Mouse (Mus musculus) thymus, postnatal 36 days (tissue): Measurements from ENCODE around the gene Ngdn.
"Not testable (repeated sequence)": the region's sequence is repeated elsewhere in the genome, so short reads cannot be mapped to it uniquely, and the experiment has no call there.

Source experiments
- DNase-seq, 2 experiments: peaks; one replicate each; pipeline ENCODE4 v3.0.0; 2022; ENCODE audit warnings: mixed read lengths in 2 of 2

Ngdn gene

DNA sequence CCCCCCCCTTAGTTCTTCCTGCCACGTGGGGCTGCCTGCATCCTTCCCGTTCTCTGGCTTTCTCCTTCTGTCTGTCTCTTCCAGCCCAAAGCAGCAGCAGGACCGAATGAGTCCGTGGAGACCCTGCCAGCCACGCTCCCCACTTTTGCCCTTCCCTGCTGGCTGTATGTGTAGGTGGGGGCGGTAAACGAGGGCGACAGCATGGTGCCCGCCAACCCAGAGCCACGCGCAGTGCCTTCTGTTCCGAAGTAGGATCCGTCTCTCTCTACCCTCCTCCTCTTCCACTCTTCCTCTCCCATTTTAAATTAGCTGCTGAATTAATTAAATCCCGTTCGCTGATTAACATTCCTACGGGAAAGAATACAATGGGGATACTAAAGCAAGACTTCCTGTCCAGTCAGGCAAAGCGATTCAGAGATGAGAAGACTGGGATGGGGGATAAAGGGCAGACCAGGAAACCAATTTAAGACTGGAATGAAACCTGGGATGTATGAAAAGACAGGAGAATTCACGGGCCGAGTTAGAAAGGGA lies 17.5 kb downstream of the Ngdn start:
- DNase-seq, result no peak

DNA sequence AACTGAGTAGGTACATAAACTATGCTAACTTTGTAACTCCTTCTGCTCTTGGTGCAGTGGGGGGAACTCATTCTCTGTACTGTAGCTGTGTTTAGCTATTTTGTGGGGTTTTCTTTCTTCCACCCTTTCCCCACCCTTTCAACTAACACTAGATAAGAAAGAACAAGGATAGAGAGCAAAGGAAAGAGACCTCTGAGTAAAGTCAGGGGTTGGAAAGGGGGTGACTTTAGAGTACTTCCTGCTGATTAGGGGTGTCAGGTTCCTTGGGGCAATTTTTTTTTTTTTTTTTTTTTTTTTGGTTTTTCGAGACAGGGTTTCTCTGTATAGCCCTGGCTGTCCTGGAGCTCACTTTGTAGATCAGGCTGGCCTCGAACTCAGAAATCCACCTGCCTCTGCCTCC lies 28.4 kb downstream of the Ngdn start:
- not testable (repeated sequence) for DNase-seq

DNA sequence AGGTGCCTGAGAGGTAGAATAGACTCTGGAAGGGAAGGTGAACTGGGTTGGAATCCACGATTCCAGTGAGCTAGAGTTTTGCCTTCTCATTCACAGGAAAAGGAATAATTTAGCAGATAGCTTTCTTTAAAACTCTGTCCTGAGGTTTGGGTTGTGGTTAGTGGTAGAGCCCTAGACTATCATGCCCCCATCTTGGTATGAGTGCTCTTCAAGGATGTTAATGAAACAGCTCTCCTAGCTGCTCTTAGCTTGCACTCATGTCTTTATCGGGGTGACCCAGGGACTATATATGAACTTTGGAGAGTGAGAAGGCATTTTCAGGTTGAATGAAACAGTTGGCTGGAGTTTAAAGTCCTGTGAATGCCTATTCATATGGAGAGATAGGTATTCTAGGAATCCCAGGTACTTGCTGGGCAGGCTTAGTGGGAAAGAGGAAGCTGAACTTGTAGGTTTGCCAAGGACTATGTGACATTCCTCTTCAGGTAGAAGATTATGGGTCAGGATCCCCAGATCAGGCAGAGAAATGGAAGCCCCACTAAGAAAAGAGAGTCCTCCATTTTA lies 32.8 kb downstream of the Ngdn start:
- no peak for DNase-seq

DNA sequence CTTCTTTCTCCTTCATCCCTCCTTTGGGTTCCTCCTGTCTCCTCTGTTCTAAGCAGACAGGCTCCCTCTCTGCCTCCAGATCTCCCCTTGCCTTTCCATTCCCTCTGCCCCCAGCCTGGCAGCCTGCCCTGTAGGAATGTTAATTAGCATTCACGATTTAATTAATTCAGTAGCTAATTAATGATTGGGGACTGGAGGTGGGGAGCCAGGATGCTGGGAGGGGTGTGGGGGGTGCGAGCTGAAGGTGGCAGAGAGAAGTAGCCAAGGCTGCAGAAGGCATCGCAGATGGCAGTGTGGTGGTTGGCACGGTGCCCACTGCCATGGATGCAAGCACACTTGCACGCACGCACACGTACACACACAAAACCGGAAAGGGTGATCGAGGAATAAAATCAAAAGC lies 37.2 kb downstream of the Ngdn start:
- DNase-seq, result peak in 1 of 2 experiments; percentile 27

DNA sequence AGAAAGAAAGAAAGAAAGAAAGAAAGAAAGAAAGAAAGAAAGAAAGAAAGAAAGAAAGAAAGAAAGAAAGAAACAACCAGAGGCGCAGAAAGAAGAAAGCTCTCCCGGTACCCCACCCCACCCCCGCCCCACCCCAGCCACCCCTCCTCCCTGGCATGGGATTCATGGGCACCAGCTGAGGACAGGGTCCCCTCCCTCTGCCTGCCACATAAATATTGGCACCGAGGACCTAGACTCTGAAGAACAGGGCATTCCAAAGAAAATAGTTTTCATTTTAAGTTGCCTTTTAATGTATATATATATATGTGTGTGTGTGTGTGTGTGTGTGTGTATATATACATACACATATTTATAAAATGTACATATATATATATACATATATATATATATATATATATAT lies 37.8 kb downstream of the Ngdn start:
- DNase-seq, result no peak

DNA sequence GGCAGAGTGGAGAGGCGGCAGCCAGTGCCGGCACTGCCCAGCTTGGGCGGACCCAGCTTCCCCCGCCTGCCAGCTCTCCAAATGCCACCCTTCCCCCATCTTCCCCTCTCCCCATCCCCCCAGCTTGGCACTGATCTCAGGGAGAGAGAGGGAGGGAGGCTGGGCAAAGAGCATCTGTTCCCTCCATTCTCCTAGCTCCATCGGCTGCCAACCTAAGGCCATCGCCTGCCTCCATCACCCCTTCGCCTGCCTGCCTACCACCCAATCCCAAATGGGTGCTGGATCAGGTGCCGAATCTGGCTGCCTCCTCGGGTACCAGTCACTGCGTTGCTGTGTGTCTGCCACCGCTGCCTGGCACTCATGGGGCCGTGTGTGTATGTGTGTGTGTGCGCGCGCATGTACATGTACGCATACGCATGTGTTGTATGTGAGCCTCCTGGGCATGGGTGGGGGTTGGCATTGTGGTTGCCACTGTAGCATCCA lies 38.5 kb downstream of the Ngdn start:
- DNase-seq, result no peak

DNA sequence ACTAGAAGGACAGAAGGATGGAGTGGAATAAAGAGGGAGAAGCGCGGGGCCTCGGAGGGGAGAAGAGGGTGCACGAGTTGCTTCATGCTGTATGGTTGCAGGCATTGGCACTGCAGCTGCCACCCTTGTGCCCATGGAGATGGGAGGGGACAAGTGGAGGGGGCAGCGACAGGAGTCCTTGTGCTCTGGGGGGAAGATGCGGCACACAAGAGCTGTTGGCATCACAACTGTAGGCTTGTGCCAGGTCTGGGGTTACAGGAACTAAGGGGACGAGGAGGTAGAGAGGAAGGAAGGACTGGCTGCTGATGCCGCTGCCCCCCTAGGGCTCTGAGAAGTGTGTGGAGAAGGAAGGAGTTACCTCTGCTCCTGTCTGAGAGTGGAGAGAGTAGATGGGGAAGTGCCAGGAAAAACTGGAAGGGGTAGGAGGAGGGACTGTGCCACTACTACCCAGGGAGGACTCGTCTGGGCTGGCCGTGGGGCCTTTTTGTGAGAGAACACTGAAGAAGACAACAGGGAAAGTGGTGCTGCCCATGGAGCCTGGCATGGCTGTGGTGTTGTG lies 39.0 kb downstream of the Ngdn start:
- no peak for DNase-seq

DNA sequence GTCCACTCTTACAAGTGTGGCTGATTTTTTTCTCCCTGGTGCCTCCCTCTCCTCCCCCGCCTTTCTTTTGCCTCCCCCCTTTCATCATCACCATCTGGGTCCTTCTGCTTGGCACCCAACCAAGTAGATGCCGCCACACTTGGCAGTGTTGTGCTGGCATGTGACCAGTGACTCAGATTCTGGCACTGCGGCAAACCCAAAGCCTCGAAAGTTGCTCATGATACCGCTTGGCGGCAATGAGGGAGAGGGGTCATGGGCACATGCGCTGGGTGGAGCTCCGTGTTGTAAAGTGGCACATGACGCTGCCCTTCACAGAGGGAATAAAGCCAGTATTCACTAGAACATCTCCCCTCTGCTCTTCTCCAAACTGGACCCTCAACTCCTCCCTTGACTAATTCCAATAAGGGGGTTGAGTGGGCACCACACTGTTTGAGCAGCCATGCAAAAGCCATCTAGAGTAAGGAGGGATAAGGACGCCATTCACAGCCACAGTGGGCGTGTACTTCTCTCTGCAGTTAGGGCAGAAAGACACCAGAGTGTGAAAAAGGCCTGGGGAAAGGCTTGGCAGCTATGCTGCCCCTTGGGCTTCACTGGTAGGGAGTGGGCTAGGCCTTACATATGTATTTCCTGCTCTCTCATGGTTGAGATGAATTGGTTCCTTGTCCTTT lies 40.0 kb downstream of the Ngdn start:
- no peak for DNase-seq

DNA sequence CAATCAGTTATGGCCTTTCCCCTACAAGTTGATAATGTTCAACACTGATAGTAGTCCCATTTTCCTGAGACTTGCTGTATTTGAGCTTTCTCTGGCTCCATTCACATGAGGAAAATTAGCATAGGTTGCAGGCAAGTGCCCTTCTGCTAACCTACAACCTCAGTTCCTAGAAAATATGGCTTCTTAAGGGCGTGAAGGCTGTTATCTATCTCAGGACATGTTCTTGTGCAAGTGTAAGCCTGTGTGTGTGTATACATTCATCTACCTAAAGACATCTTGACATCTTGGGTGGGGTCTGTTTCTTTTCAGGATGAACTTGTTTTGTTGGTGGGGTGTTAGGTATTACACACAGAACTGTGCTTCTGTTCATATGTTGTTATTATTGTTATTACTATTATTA lies 43.8 kb downstream of the Ngdn start:
- DNase-seq, result no peak

DNA sequence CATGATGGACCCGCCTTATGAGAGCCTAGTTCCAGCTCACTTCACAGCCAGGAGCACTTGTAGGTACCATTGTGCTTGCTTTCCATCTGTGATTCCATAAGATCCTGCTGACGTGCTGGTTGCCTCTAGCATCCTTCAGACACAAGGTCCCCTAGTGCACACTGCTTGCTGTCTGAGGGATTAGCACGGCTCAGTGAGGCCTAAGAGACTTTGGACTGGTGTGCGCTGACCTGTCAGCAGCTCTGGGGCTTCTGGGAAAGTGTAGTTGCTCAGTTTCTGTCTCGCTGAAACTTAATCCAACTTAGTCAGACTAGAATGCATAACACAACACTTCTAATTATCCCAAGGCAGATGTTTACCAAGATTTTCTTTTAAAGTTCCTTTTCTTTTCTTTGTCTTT lies 44.7 kb downstream of the Ngdn start:
- DNase-seq, result no peak

DNA sequence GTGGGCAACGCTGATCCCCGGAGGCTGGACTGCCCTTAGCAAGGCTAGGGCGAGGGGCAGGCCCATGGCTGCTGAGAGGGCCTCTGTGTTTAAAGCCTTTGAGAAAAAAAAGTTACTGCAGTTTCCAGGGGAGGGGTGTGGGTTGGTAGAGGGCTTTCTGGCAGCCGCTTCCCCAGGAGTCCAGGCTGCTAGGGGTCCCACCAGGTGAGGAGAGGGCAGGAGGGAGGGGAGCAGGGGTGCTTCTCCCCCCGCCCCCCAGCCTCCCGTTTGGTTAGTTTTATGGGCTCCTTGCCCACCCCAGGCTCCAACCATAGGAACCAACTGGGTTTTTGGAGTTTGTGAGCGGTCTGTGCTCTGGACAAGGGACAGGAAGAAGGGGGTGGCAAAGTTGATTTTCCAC lies 46.6 kb downstream of the Ngdn start:
- no peak for DNase-seq

DNA sequence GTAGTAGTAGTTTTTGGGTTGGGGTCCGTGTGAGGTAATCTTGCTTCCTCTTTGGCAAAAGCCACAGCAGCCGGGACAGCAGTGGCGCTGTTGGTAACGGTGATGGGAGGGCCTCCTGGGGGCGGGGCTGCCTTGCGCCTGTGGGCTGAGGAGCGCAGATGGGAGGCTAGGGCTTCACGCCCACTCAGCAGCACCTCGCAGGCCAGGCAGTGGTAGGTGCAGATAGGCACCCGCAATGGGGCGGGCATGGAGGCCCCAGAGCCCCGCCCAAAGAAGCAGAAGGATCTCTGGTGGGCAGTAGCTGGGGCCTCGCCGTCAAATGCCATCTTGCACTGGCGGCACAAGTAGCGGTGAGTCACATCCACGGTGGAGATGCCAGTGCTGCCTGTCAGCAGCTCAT lies 47.4 kb downstream of the Ngdn start:
- DNase-seq, result peak; percentile 46 to 64

DNA sequence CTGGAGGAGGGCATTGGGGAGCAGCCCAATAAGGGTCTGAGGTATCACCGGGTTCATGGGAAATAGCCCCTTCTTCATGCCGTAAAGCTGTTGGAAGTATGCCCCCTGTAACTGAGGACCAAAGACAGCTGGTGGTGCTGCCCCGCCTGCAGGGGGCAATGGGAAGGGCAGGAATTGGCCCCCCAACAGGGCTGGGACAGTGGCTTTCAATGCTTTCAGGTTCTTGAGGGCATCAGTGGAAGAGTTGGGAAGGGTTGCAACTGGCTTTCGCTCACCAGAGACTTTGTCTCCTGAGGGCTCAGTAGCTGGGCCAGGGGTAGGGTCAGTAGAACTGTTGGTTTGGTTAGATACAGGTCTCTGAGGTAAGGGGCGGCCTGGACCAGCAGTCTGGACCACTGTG lies 47.9 kb downstream of the Ngdn start:
- DNase-seq, result no peak

DNA sequence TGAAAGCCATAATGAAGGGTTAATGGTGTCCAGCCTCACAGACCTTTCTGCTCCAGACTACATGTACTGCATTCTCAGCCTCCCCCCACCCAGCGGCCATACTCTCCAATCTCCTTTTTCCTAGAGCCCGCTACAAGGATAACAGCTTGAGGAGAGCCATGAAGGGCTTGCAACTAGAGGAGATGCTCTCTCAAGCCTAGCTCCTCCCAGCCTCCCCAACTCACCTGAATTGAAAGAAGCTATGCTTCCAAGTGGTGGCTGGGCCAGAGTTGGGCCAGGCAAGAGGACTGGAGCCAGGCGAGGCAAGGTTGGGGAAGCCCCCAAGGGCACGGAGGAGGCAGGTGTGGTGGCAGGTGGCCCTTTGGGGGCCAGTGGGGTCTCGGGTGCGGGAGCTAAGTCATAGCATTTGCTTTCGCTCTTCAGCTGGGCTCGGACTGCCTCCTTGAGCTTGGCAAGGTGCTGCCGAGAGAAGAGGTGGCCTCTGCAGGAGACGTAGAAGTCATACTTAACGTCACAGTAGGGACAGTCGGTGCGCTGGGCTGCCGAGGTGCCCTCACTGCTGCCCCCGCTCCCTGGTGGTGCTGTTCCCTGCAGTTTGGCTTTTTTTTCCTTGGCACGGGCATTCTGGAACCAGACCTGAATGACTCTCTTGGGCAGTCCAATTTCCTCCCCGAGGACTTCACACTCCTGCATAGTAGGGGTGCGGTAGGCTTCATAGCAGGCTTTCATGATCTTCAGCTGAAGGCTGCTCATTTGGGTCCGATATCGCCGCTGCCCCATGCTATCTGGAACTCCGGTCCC lies 48.5 kb downstream of the Ngdn start:
- no peak for DNase-seq

DNA sequence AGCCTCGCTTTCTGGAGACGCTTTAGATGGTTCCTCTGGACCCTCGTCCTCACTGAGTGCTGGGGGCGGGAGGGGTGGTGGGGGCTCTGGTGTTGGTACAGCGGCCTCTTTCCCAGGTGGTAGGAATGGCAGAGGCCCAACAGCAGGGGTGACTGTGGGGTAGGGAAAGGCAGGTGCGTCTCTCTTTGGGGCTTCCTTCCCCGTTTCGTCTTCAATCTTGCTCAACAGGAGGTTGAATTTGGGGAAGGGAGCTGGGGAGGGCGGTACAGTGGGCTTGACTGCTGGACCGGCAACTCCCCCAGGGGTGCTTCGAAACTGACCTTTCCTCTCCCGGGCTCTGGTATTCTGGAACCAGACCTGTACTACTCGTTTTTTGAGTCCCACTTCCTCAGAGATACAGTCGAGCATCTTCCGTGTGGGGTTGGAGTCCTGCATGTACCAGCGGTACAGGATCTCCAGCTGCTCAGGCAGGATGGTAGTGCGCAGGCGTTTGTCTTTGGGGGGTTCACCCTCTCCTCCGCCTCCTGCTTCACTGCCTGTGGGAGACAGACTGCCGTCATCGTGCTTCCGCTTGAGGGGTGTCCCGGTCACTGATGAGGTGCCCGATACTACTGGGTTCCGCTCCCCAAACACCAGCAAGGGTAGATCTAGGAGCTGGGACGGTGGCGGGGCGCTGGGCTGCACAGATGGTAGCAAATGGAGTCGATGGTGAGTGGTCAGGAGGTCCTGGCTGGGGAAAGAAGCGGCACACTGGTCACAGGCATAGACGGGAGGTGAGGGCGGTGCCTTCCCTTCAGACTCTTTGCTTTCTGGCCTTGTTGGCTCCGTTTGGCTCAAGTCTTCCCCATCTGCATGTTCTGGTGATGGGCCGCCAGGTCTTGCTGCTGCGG lies 49.5 kb downstream of the Ngdn start:
- DNase-seq, result no peak

DNA sequence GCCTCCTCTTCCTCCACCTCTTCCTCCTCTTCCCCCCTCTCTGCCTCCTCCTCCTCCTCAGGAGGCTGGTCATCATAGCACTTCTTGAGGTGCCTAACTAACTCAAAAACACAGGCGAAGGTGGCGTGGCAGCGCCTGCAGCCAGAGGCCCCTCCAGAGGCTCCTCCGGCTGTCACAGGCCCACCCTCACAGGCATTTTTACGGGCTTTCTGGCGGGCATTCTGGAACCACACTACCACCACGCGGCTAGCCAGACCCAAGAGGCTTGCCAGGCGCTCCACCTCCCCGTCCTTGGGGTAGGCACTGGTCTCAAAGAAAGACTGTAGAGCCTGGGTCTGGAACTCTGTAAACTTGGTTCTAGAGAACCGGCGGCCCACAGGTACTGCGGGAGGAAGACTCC lies 50.1 kb downstream of the Ngdn start:
- DNase-seq, result no peak

DNA sequence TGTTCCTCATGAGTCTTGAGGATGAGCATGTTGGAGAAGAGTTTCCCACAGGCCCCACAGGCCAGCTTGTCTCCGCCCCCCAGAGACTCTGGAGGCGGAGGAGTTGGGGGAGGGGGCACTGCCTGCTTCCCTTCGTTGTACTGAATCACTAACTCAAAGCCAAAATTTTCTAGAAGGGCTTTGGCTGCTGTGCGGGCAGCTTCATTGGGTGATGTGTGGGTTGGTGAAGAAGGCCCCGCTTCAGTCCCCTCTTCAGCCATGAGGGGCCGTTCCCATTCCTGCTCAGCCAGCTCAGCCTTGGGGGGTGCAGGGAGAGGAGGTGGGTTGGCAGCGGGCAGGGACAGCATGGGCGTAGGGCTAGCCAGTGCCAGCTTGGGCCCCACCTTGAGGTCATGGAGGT lies 50.8 kb downstream of the Ngdn start:
- DNase-seq, result no peak

DNA sequence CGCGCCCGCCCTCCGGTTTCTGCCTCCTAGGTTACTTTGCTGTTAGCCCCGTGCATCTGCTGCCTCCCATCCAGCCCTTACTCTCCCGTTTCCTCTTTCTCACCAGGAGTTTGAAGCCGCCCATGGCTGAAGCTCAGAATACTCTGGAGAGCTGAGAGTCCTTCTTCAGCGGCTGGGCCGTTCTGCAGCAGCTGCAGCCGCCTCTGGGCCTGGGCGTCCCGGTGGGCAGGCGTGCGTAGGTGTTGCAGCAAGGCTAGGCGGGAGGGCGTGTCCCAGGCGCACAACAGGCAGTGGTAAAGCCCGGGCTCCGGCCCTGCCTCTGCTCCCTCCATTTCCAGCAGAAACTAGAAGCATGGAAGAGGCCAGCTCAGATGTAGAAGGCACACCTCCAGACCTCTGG lies 56.5 kb downstream of the Ngdn start:
- DNase-seq, result no peak
